Mouse (Mus musculus) midbrain, postnatal 0 days (tissue): Measurements from ENCODE around the gene Mlec. TPM values are rescaled to one million over a fixed set of nuclear protein-coding genes. Genes with fewer than 3 reads are reported as not detected.
A peak's percentile ranks its signal among the peaks of the same experiment; 100 is the strongest.
"Not testable (repeated sequence)": the region's sequence is repeated elsewhere in the genome, so short reads cannot be mapped to it uniquely, and the experiment has no call there.

Experiments
- ATAC-seq: fragments of 200-750 bp; cut with Nextera tagmentation; 2 replicates; pipeline ENCODE4 v1.8.0; 2017; ENCODE audit warnings: moderate number of reproducible peaks, mild to moderate bottlenecking, moderate TSS enrichment, moderate library complexity; ENCODE audit not compliant: low FRiP score
- DNase-seq: peaks from one replicate; pipeline ENCODE4 v3.0.0-alpha.2; 2015; ENCODE audit warnings: low spot score
- H3K27ac ChIP-seq: fragments of 300-500 bp; sonication (generic); 2 replicates; pipeline ENCODE4 v1.5.1; 2014; ENCODE audit warnings: low read depth, mild to moderate bottlenecking, low read length, mixed read lengths
- H3K27me3 ChIP-seq: fragments of 300-500 bp; sonication (generic); 2 replicates; pipeline ENCODE4 v1.6.1; 2014; ENCODE audit warnings: low read length, control low read depth, mixed read lengths; ENCODE audit not compliant: insufficient read depth
- H3K36me3 ChIP-seq: fragments of 300-500 bp; sonication (generic); 2 replicates; pipeline ENCODE4 v1.6.1; 2014; ENCODE audit warnings: low read length, control low read depth, mixed read lengths; ENCODE audit not compliant: insufficient read depth
- H3K4me1 ChIP-seq: fragments of 300-500 bp; sonication (generic); 2 replicates; pipeline ENCODE4 v1.6.1; 2014; ENCODE audit warnings: mild to moderate bottlenecking, control low read depth, antibody characterized with exemption, low read length, mixed read lengths; ENCODE audit not compliant: insufficient read depth
- H3K4me2 ChIP-seq: fragments of 300-500 bp; sonication (generic); 2 replicates; pipeline ENCODE4 v1.6.1; 2014; ENCODE audit warnings: low read depth, mild to moderate bottlenecking, low read length, mixed read lengths; ENCODE audit not compliant: poor library complexity, severe bottlenecking
- H3K4me3 ChIP-seq: fragments of 300-500 bp; sonication (generic); 2 replicates; pipeline ENCODE4 v1.5.1; 2014; ENCODE audit warnings: low read depth, mild to moderate bottlenecking, low read length, moderate library complexity
- H3K9ac ChIP-seq: fragments of 300-500 bp; sonication (generic); replicated peaks from 2 replicates; pipeline ENCODE4 v1.6.1; 2014; ENCODE audit warnings: mild to moderate bottlenecking, low read length, moderate library complexity, mixed read lengths; ENCODE audit not compliant: poor library complexity, severe bottlenecking
- H3K9me3 ChIP-seq: fragments of 300-500 bp; sonication (generic); 2 replicates; pipeline ENCODE4 v1.6.1; 2016; ENCODE audit warnings: low read length, control low read depth
- CTCF ChIP-seq: IDR thresholded peaks from 2 replicates; pipeline ENCODE4 v1.5.1; 2016; ENCODE audit warnings: antibody characterized with exemption, mild to moderate bottlenecking
- WGBS: fragments of 180-500 bp; shearing (Covaris S2); extraction: QIAGEN DNeasy Blood & Tissue Kit; methylation state at CpG from one replicate; pipeline ENCODE4 v1.1.7; 2014; 5-methylcytosine and 5-hydroxymethylcytosine counted together
- polyA plus RNA-seq: library from polyadenylated mRNA; unstranded; fragments of >200 nt; fragmentation: Nextera tagmentation; extraction: Ambion mirVana; gene quantifications from 2 replicates; pipeline ENCODE4 v1.2.1, GENCODE M21; 2015
- total RNA-seq: library from RNA; depleted of rRNA; stranded (reverse); fragments of >200 nt; gene quantifications from 2 replicates; pipeline ENCODE4 v1.2.3, GENCODE M21; 2014

Gene Mlec
- total and polyA plus RNA-seq, 2 experiments from 2014 or later: 16.2 to 64.6 TPM

DNA sequence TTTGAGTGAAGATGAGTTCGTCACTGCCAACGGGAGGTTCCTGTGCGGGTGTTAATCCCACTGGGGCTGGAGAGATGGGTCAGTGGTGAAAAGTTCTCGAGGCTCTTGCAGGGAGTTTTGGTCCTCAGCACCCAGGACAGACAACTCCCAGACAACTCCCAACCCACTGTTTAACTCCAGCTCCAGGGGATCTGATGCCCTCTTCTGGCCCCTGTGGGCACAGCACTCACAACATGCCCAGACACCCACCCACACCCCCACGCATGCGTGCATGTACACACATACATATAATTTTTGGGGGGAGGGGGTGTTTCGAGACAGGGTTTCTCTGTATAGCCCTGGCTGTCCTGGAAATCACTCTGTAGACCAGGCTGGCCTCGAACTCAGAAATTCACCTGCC is 5.6 kb upstream of the Mlec start:
- Histone ChIP-seq H3K36me3 (no peaks in the 10 kb centered on the region), H3K27ac (no peak overlapping the region)
- no peak for DNase-seq

DNA sequence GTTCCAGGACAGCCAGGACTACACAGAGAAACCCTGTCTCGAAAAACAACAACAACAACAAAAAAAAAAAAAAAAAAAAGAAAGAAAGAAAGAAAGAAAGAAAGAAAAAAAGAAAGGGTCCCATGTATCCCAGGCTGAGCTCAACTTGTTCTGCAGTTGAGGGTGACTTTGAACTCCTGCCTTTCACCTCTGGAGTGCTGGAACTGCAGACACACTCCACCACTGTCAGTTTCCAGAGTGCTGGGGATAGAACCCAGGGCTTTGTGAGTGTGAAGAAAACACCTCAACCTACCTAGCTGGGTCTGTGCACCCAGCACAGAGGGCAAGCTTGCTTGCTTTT is 3.9 kb upstream of the Mlec start:
- DNase-seq, H3K4me3 ChIP-seq, H3K27me3 ChIP-seq, H3K27ac ChIP-seq, H3K36me3 ChIP-seq, H3K4me1 ChIP-seq, H3K4me2 ChIP-seq, ATAC-seq, H3K9ac ChIP-seq, H3K9me3 ChIP-seq: not testable (repeated sequence)
- 80% methylated on average over 1 of the region's 1 CpGs for WGBS

More for the DNA sequence above, 5.6 kb upstream of the Mlec start:
- peak; percentile 63 for TF ChIP-seq CTCF
- Histone ChIP-seq H3K4me2 (no peak overlapping the region), H3K4me1 (no peaks in the 10 kb centered on the region), H3K27me3 (no peaks in the 10 kb centered on the region), H3K4me3 (no peak overlapping the region), H3K9ac (no peak overlapping the region), H3K9me3 (no peaks in the 10 kb centered on the region)
- 38% methylated on average over 8 of the region's 8 CpGs for WGBS
- no peak for ATAC-seq

DNA sequence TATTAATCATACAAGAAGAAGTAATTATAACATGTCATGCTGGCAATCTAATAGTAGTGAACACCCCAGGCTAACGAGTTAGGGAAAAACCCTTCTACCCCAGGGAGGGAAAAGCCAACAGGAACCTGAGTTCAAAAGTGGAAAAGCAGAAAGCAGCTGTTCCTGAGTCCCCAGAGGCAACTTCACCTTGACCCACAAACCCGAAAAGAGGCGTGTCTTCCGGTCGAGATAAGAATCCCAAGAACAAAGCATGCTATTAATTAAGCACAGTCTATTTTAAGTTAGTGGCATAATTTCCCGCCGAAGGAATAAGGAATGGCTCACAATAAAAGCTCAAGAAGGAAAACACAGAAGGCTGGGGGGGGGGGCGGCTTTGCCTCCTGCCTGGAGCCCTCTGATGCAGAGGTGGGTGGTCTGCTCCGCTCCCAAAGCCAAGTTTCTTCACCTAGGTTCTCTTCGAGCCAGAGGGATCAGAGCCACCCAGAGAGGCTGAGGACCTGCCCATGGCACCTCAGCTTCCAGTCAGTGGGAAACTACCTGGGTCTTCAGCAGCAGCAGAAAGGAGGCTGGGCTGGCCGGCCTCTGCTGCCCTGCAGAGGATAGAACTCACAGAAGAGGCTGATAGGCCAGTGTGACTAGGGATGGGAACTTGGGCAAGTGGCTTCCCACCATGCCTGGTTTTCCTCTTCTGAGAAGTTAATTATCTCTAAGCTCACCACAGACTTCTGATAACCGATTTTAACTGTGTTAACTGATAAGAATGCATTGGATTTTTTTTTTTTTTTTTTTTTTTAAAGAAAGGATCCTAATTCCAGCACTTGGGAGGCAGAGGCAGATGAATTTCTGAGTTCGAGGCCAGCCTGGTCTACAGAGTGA is 3.3 kb upstream of the Mlec start:
- DNase-seq: no peak
- 61% methylated on average over 13 of the region's 13 CpGs for WGBS
- Histone ChIP-seq H3K4me2 (no peak overlapping the region), H3K4me3 (no peak overlapping the region), H3K9me3 (no peaks in the 10 kb centered on the region), H3K36me3 (no peaks in the 10 kb centered on the region), H3K27ac (no peak overlapping the region), H3K9ac (no peak overlapping the region), H3K4me1 (0 out of 2 replicates have a peak, but pooled peaks cover 6% of the 10 kb centered on the region), H3K27me3 (no peaks in the 10 kb centered on the region)
- no peak for TF ChIP-seq CTCF
- no peak for ATAC-seq

DNA sequence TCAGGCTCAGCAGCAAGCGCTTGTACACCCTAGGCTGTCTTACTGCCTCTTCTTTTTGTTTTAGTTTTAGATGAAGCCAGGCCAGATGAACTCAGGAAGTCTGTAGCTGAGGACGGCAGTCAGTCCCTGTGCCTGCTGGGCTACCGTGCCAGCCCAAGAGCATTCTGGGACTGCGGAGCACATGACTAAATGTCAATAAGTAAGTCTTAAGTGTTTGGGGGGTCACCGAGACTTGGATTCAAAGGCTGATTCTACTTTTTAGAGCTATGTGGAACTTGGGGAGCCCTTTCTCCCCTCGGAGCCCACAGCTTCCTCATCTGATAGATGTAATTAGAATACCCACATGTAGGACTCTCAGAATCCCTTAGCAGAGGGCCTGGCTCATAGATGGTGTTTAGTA is 2.7 kb upstream of the Mlec start:
- no peak overlapping the region for H3K9ac ChIP-seq
- H3K27me3 ChIP-seq: no peaks in the 10 kb centered on the region
- no peak for DNase-seq
- 77% methylated on average over 6 of the region's 6 CpGs for WGBS
- TF ChIP-seq CTCF: no peak
- H3K9me3 ChIP-seq: no peaks in the 10 kb centered on the region
- no peaks in the 10 kb centered on the region for H3K36me3 ChIP-seq
- no peak overlapping the region for H3K4me2 ChIP-seq
- no peak overlapping the region for H3K4me3 ChIP-seq
- ATAC-seq: no peak
- no peak overlapping the region for H3K27ac ChIP-seq
- peaks cover 10% of the 10 kb centered on the region; the same call in 1 of the 2 replicates for H3K4me1 ChIP-seq

DNA sequence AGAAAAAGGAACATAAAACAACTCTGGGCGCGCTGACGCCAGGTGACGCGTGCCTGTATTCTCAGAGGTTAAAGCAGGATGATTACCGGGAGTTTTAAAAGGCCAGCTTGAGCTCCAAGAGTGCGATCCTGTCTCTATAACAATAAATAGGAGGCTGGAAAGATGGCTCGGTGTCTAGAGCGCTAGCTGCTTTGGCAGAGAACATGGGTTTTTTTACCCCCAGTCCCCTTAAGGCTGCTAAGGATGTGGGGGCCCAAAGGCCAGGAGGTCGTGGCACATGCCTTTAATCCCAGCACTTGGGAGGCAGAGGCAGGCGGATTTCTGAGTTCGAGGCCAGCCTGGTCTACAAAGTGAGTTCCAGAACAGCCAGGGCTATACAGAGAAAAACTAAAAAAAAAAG is 1.2 kb upstream of the Mlec start:
- Histone ChIP-seq H3K9me3 (no peaks in the 10 kb centered on the region), H3K27ac (peak overlapping the region; percentile 99), H3K9ac (peak overlapping the region; percentile 70), H3K36me3 (no peaks in the 10 kb centered on the region), H3K4me1 (peaks cover 15% of the 10 kb centered on the region; the same call in 1 of the 2 replicates), H3K27me3 (no peaks in the 10 kb centered on the region), H3K4me2 (peak overlapping the region; percentile 93), H3K4me3 (peak overlapping the region; percentile 98)
- WGBS: 28% methylated on average over 12 of the region's 12 CpGs
- ATAC-seq (no peak), DNase-seq (no peak)
- no peak for TF ChIP-seq CTCF

DNA sequence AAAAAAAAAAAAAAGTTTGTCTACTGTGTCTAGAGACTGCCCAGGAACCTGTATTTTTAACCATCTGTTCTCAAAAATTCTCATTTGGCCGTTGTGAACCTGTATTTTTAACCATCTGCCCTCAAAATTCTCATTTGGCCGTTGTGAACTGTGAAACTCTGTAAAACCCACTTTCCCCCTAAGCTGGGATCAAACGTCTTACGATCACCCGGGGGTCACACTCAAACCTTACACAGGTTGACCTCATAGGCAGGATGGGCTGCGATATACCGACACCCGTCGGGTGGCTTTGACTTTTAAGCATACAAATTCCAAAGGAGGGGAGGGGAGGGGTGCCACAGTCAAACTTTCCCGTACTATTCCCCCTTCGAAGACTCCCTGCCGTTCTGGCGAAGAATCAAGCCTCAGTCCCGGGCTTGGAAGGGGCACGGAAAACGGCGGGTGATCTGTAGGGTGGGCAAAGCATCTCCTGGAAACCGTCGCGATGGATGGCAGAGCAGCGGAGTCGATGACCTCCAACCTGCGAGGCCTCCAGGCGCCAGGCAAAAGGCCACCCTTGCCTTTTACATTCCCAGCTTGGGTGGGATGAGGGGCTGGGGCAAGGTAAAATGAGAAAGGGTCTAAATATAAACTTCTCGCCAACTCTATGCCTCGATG is 918 bp downstream of the Mlec start:
- WGBS: 1% methylated on average over 26 of the region's 26 CpGs
- Histone ChIP-seq H3K4me1 (peaks cover 15% of the 10 kb centered on the region; the same call in 1 of the 2 replicates), H3K4me3 (peak overlapping the region; percentile 98), H3K27me3 (no peaks in the 10 kb centered on the region), H3K9ac (peak overlapping the region; percentile 94), H3K4me2 (peak overlapping the region; percentile 93), H3K36me3 (no peaks in the 10 kb centered on the region), H3K9me3 (no peaks in the 10 kb centered on the region), H3K27ac (0 out of 2 replicates have a peak overlapping the region, but pooled peaks have one; percentile 99)
- no peak for ATAC-seq
- no peak for TF ChIP-seq CTCF
- DNase-seq: no peak
